Mouse (Mus musculus) layer of hippocampus, adult 2 months (tissue): ENCODE results near the gene Stau1. TPM values are rescaled to one million over a fixed set of nuclear protein-coding genes. Genes with fewer than 3 reads are reported as not detected.

Experiments used
- DNase-seq, 2 experiments: peaks; one replicate each; pipeline ENCODE4 v3.0.0; 2022; ENCODE audit warnings: low spot score in 2 of 2
- H3K27ac ChIP-seq: fragments of 200-600 bp; 2 replicates; pipeline ENCODE4 v1.8.1; 2022
- H3K4me3 ChIP-seq: fragments of 200-600 bp; 2 replicates; pipeline ENCODE4 v1.8.1; 2022; ENCODE audit warnings: mild to moderate bottlenecking
- CTCF ChIP-seq: fragments of 200-600 bp; conservative IDR thresholded peaks from 2 replicates; pipeline ENCODE4 v1.8.1; 2022; ENCODE audit warnings: antibody characterized with exemption, mild to moderate bottlenecking, moderate library complexity
- total RNA-seq, 2 experiments: library from RNA; stranded (reverse); gene quantifications; 2 replicates each; pipeline ENCODE4 v1.2.3; 2021

Stau1 gene
- total RNA-seq, 2 experiments from 2014 or later, result 64.3 to 66.4 TPM

GRCm38 (mm10) chr2:166899161-166899560 lies 96.9 kb downstream of the Stau1 start:
- no peak for TF ChIP-seq CTCF
- Histone ChIP-seq H3K27ac (no peak overlapping the region), H3K4me3 (no peak overlapping the region)
- no peak for DNase-seq

Other genes starting within 250 kb of the Stau1 start
- 1 to 10 TPM; 5.8 to 7.9 TPM for gene Trp53rkb, start 203.8 kb downstream of the Stau1 start, total RNA-seq
- gene Arfgef2, start 190.7 kb downstream of the Stau1 start, total RNA-seq, result 10 to 100 TPM; 52.9 to 59.5 TPM
- 10 to 100 TPM; 48.7 to 51.4 TPM for gene Cse1l, start 90.3 kb downstream of the Stau1 start, total RNA-seq
- 10 to 100 TPM; 32.8 to 37.5 TPM for gene Ddx27, start 18.9 kb upstream of the Stau1 start, total RNA-seq
- 10 to 100 TPM; 38.5 to 45.6 TPM for gene Znfx1, start 66.7 kb upstream of the Stau1 start, total RNA-seq
- 100 to 1,000 TPM; 103 to 105 TPM for gene Kcnb1, start 193.9 kb upstream of the Stau1 start, total RNA-seq
- under 1 TPM; 0.72 to 0.81 TPM for gene Ptgis, start 244.3 kb upstream of the Stau1 start, total RNA-seq